Mouse (Mus musculus): ENCODE data around the gene Srsf1. TPM values are rescaled to one million over a fixed set of nuclear protein-coding genes. Genes with fewer than 3 reads are reported as not detected.
A peak's percentile ranks its signal among the peaks of the same experiment; 100 is the strongest.

Srsf1 gene
- polyA plus RNA-seq, 1 experiment from 2014 or later = 206 TPM

DNA sequence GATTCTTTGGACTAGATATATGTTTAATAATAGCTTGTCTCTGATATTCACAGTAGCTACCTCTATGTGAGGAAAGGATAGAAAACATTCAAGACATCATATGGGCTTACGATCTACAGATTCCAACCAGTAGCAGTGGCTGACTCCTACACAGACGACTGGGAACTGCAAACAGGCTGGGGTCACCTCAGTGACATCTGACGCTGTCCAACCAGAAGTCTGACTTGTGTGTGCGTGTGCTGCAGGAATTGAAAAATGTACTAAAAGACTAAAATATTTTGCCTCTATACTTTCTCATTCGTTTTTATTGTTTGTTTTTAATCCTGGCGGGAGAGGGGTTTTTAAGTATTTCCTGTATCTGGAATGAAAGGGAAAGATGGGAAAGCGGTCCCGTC lies 20.0 kb downstream of the Srsf1 start:
- peak; percentile 74 for DNase-seq (ENCODE audit: low spot score)
- Histone ChIP-seq H3K36me3 (ENCODE audit: insufficient read depth, low read length) (no peaks in the 10 kb centered on the region), H3K4me3 (replicated peaks; ENCODE audit: low read depth, low read length) (peak overlapping the region; percentile 100), H3K27ac (peak overlapping the region; percentile 98), H3K27me3 (ENCODE audit: insufficient read depth, low read length) (no peaks in the 10 kb centered on the region), H3K4me2 (ENCODE audit: low read length) (peak overlapping the region; percentile 90), H3K9me3 (replicated peaks; ENCODE audit: low read length) (no peaks in the 10 kb centered on the region), H3K4me1 (replicated peaks; ENCODE audit: insufficient read depth, low read length) (peaks cover 24% of the 10 kb centered on the region), H3K9ac (ENCODE audit: low read depth, low read length) (peak overlapping the region; percentile 98)
- no peak for ATAC-seq (replicated peaks; ENCODE audit: low FRiP score, low read depth)
- 1% methylated on average over 8 of the region's 8 CpGs for WGBS
- TF ChIP-seq CTCF (IDR thresholded peaks at IDR 0.05; ENCODE audit: low read depth) = no peak

DNA sequence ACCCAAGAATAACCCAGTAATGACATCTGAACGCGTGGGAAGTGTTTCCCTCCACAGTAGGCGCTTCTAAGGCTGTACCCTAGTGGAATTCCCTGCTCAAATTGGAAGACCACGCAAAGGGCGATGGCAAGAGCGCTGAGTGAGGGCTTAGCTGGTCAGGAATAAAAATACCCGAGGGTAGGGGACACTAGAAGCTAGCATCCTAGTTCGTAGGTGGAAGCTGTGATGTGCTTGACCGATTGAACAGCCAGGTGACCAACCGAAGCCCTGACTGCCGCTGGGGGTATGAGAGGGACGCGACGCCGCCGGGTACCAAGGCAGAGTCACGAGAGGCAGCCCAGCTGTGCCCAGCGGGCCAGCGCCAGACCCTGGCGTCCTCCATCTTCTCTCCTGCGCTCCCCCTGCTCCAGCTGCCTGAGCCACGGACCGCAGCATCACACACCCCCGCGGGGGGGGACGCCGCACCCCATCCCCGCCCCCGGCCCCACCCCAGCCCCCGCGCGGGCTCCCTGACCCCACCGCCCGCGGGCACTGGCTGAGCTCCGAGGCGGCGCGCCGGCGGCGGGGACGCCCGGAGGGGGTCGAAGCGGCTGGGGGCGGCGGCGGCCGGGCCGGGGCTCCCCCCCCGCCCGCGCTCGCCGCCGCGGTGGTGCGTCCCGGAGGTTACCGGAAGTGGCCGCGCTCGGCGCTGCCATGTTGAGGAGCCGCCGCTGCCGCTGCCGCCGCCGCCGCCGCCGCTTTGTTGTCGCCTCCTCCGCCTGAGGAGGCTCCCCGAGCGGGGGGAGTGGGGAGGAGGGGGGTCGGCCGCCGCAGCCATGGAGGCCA lies 20.6 kb downstream of the Srsf1 start, which contains the start of gene Vezf1:
Gene Vezf1, plus strand, starts transcription at position 694 of the 825 bp plus-strand sequence.
- H3K9me3 ChIP-seq (replicated peaks; ENCODE audit: low read length) = no peaks in the 10 kb centered on the region
- peak; percentile 84 for ATAC-seq (replicated peaks; ENCODE audit: low FRiP score, low read depth)
- H3K27me3 ChIP-seq (ENCODE audit: insufficient read depth, low read length) = no peaks in the 10 kb centered on the region
- peak within 1 kb of the TSS; percentile 90 for H3K4me2 ChIP-seq (ENCODE audit: low read length)
- H3K4me3 ChIP-seq (replicated peaks; ENCODE audit: low read depth, low read length) = peak within 1 kb of the TSS; percentile 100
- peaks cover 24% of the 10 kb centered on the region for H3K4me1 ChIP-seq (replicated peaks; ENCODE audit: insufficient read depth, low read length)
- H3K9ac ChIP-seq (ENCODE audit: low read depth, low read length) = peak within 1 kb of the TSS; percentile 98
- H3K27ac ChIP-seq = peak within 1 kb of the TSS; percentile 98
- WGBS = under 1% methylated on average over 49 of the region's 81 CpGs
- no peak for TF ChIP-seq CTCF (IDR thresholded peaks at IDR 0.05; ENCODE audit: low read depth)
- DNase-seq (ENCODE audit: low spot score) = peak; percentile 87
- no peaks in the 10 kb centered on the region for H3K36me3 ChIP-seq (ENCODE audit: insufficient read depth, low read length)

DNA sequence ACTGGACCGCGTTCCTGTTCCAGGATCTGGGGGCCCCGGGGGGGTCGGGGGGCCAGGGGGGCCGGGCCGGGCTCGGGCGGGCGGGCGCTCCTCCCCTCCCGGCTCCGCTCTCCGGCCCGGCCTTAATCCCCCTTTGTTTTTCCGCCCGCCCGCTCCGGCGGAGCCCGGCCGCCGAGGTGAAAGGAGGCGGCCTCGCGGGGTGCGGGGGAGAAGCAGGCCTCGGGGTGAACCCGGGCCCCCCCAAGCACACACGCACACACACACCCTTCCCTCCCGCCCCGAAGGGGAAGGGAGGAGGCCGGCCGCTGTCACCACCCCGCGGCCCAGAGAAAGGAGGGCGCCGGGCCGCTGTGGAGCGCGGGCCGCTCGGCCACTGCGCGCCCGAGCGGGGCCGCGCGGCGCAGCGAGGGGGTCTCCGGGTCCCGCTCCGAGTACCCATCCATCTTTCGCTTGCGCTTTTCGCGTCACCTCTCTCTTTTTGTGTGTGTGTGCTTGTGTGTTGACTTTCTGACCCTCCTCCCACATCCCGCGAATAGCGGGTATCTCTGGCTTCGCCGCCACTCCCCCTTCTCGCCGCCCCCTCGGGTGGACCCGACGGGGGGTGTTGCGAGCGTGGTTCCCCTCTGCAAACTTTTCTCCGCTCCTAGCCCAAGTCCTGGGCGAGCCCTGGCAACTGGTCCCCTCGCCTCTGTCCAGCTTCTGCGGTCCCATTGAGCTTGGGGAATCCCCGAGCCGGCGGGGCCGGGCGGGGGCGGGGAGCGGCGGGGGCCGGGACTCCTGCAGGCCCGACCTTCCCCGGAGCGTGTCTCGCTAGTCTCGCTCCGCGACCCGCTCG lies 21.5 kb downstream of the Srsf1 start:
- peaks cover 7% of the 10 kb centered on the region for H3K36me3 ChIP-seq (ENCODE audit: insufficient read depth, low read length)
- no peaks in the 10 kb centered on the region for H3K9me3 ChIP-seq (replicated peaks; ENCODE audit: low read length)
- TF ChIP-seq CTCF (IDR thresholded peaks at IDR 0.05; ENCODE audit: low read depth) = no peak
- H3K27ac ChIP-seq = peak overlapping the region; percentile 98
- H3K9ac ChIP-seq (ENCODE audit: low read depth, low read length) = peak overlapping the region; percentile 98
- ATAC-seq (replicated peaks; ENCODE audit: low FRiP score, low read depth) (peak; percentile 72), DNase-seq (ENCODE audit: low spot score) (peak; percentile 73)
- H3K4me3 ChIP-seq (replicated peaks; ENCODE audit: low read depth, low read length) = peak overlapping the region; percentile 100
- under 1% methylated on average over 61 of the region's 92 CpGs for WGBS
- peak overlapping the region; percentile 90 for H3K4me2 ChIP-seq (ENCODE audit: low read length)
- H3K4me1 ChIP-seq (replicated peaks; ENCODE audit: insufficient read depth, low read length) = peaks cover 24% of the 10 kb centered on the region
- no peaks in the 10 kb centered on the region for H3K27me3 ChIP-seq (ENCODE audit: insufficient read depth, low read length)

DNA sequence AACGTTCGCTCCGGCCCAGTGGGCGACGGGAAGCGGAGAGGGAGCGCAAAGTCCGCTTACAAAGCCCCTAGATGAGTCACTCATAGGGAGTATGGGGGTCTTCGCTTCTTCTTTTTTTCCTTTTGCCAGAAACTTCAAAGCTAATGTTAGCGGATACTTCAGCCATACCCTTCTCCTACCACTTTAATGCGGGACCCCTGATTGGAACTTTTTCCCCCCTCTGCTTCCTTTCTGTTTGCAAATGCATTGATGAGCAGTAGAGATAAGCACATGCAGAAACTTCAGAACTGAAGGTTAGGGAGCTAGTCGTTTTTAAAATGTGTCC lies 22.0 kb downstream of the Srsf1 start:
- Histone ChIP-seq H3K4me3 (replicated peaks; ENCODE audit: low read depth, low read length) (peak overlapping the region; percentile 100), H3K27me3 (ENCODE audit: insufficient read depth, low read length) (no peaks in the 10 kb centered on the region), H3K9ac (ENCODE audit: low read depth, low read length) (peak overlapping the region; percentile 98), H3K9me3 (replicated peaks; ENCODE audit: low read length) (no peaks in the 10 kb centered on the region), H3K4me1 (replicated peaks; ENCODE audit: insufficient read depth, low read length) (peaks cover 24% of the 10 kb centered on the region), H3K4me2 (ENCODE audit: low read length) (peak overlapping the region; percentile 90), H3K27ac (peak overlapping the region; percentile 98), H3K36me3 (ENCODE audit: insufficient read depth, low read length) (peaks cover 9% of the 10 kb centered on the region)
- ATAC-seq (replicated peaks; ENCODE audit: low FRiP score, low read depth) (no peak), DNase-seq (ENCODE audit: low spot score) (no peak)
- under 1% methylated on average over 12 of the region's 12 CpGs for WGBS
- TF ChIP-seq CTCF (IDR thresholded peaks at IDR 0.05; ENCODE audit: low read depth) = no peak

GRCm38 (mm10) chr11:88070392-88070791 lies 23.2 kb downstream of the Srsf1 start:
- Histone ChIP-seq H3K4me2 (ENCODE audit: low read length) (peak overlapping the region; percentile 90), H3K9ac (ENCODE audit: low read depth, low read length) (no peak overlapping the region), H3K9me3 (replicated peaks; ENCODE audit: low read length) (no peaks in the 10 kb centered on the region), H3K4me3 (replicated peaks; ENCODE audit: low read depth, low read length) (no peak overlapping the region), H3K36me3 (ENCODE audit: insufficient read depth, low read length) (peaks cover 9% of the 10 kb centered on the region), H3K27ac (no peak overlapping the region), H3K27me3 (ENCODE audit: insufficient read depth, low read length) (no peaks in the 10 kb centered on the region), H3K4me1 (replicated peaks; ENCODE audit: insufficient read depth, low read length) (peaks cover 24% of the 10 kb centered on the region)
- no peak for DNase-seq (ENCODE audit: low spot score)
- 29% methylated on average over 4 of the region's 4 CpGs for WGBS
- TF ChIP-seq CTCF (IDR thresholded peaks at IDR 0.05; ENCODE audit: low read depth) = no peak
- ATAC-seq (replicated peaks; ENCODE audit: low FRiP score, low read depth) = no peak

DNA sequence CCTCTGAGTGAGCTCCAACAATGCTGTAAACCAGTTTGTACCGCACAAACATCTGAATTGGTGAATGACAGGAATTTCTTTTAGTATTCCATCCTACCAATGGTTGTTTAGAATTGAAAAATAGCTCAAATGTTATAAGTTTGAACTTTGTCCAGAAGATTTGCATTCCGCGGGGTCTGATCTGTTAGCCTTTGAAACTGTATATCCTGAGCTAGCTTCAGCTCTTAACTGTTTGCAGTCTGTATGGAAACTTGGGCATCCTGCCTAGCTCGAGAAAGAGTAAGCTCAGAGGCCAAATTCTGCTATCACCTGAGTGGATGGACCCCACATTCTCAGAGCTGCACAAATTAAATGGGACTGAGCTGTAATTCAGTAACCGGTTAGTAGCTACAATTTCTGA lies 23.9 kb downstream of the Srsf1 start:
- Histone ChIP-seq H3K27me3 (ENCODE audit: insufficient read depth, low read length) (no peaks in the 10 kb centered on the region), H3K4me1 (replicated peaks; ENCODE audit: insufficient read depth, low read length) (peaks cover 24% of the 10 kb centered on the region), H3K4me3 (replicated peaks; ENCODE audit: low read depth, low read length) (no peak overlapping the region), H3K9me3 (replicated peaks; ENCODE audit: low read length) (no peaks in the 10 kb centered on the region), H3K27ac (no peak overlapping the region), H3K4me2 (ENCODE audit: low read length) (peak overlapping the region; percentile 19), H3K9ac (ENCODE audit: low read depth, low read length) (no peak overlapping the region), H3K36me3 (ENCODE audit: insufficient read depth, low read length) (peaks cover 13% of the 10 kb centered on the region)
- DNase-seq (ENCODE audit: low spot score) (peak; percentile 61), ATAC-seq (replicated peaks; ENCODE audit: low FRiP score, low read depth) (no peak)
- WGBS = 28% methylated on average over 5 of the region's 5 CpGs
- no peak for TF ChIP-seq CTCF (IDR thresholded peaks at IDR 0.05; ENCODE audit: low read depth)
